Mouse (Mus musculus) heart, embryonic 14.5 days (tissue): ENCODE results near the gene Ndufa5. TPM values are rescaled to one million over a fixed set of nuclear protein-coding genes. Genes with fewer than 3 reads are reported as not detected.
A peak's percentile ranks its signal among the peaks of the same experiment; 100 is the strongest.

ENCODE experiments used
- ATAC-seq: fragments of 200-750 bp; cut with Nextera tagmentation; 2 replicates; pipeline ENCODE4 v1.8.0; 2017; ENCODE audit warnings: low read depth, moderate TSS enrichment; ENCODE audit not compliant: insufficient number of reproducible peaks, insufficient read depth, low FRiP score
- H3K27ac ChIP-seq, 2 experiments: fragments of 200-500 bp in 1 of 2; fragments of 300-500 bp in 1 of 2; sonication (generic) in 1 of 2; replicated peaks in 1 of 2; 2 replicates each; pipeline ENCODE4 v1.5.1; 2012 to 2014; ENCODE audit warnings: low read depth in 2 of 2, low read length in 2 of 2, control low read depth in 1 of 2, mild to moderate bottlenecking in 1 of 2, mixed read lengths in 1 of 2; ENCODE audit not compliant: control insufficient read depth in 1 of 2, insufficient read depth in 1 of 2
- H3K27me3 ChIP-seq: fragments of 300-500 bp; sonication (generic); 2 replicates; pipeline ENCODE4 v1.6.1; 2014; ENCODE audit warnings: mild to moderate bottlenecking, low read length, control low read depth; ENCODE audit not compliant: control insufficient read depth, insufficient read depth
- H3K36me3 ChIP-seq: fragments of 300-500 bp; sonication (generic); 2 replicates; pipeline ENCODE4 v1.6.1; 2014; ENCODE audit warnings: mild to moderate bottlenecking, control low read depth, low read length, mixed read lengths; ENCODE audit not compliant: control insufficient read depth, insufficient read depth
- H3K4me1 ChIP-seq, 2 experiments: fragments of 200-500 bp in 1 of 2; fragments of 300-500 bp in 1 of 2; sonication (generic) in 1 of 2; 2 replicates each; pipeline ENCODE4 v1.6.1; 2012 to 2014; ENCODE audit warnings: low read length in 2 of 2, control low read depth in 1 of 2, mixed read lengths in 1 of 2; ENCODE audit not compliant: control insufficient read depth in 2 of 2, insufficient read depth in 2 of 2
- H3K4me2 ChIP-seq: fragments of 300-500 bp; sonication (generic); 2 replicates; pipeline ENCODE4 v1.6.1; 2014; ENCODE audit warnings: mild to moderate bottlenecking, low read length
- H3K4me3 ChIP-seq, 2 experiments: fragments of 200-500 bp in 1 of 2; fragments of 300-500 bp in 1 of 2; sonication (generic) in 1 of 2; 2 replicates each; pipeline ENCODE4 v1.5.1; 2012 to 2014; ENCODE audit warnings: low read length in 2 of 2, mild to moderate bottlenecking in 2 of 2, control low read depth in 1 of 2, low read depth in 1 of 2, moderate library complexity in 1 of 2; ENCODE audit not compliant: control insufficient read depth in 1 of 2, insufficient read depth in 1 of 2
- H3K9ac ChIP-seq: fragments of 300-500 bp; sonication (generic); 2 replicates; pipeline ENCODE4 v1.6.1; 2014; ENCODE audit warnings: mild to moderate bottlenecking, low read length
- H3K9me3 ChIP-seq: fragments of 300-500 bp; sonication (generic); 2 replicates; pipeline ENCODE4 v1.6.1; 2016; ENCODE audit warnings: low read length, control low read depth; ENCODE audit not compliant: control insufficient read depth
- WGBS: fragments of 180-500 bp; shearing (Covaris S2); extraction: QIAGEN DNeasy Blood & Tissue Kit; methylation state at CpG from one replicate; pipeline ENCODE4 v1.1.7; 2014; 5-methylcytosine and 5-hydroxymethylcytosine counted together
- polyA plus RNA-seq: library from polyadenylated mRNA; unstranded; fragments of >200 nt; fragmentation: Nextera tagmentation; extraction: Ambion mirVana; gene quantifications from 2 replicates; pipeline ENCODE4 v1.2.1, GENCODE M21; 2014

The Ndufa5 gene
- polyA plus RNA-seq, 1 experiment from 2014 or later: 834 TPM

GRCm38 (mm10) chr6:24525705-24526104 is 2.1 kb downstream of the Ndufa5 start:
- WGBS: 64% methylated on average over 3 of the region's 3 CpGs
- Histone ChIP-seq H3K4me1 (peaks cover 4 to 20% of the 10 kb centered on the region in 2 experiments), H3K9ac (no peak overlapping the region), H3K4me2 (peak overlapping the region; percentile 72), H3K27me3 (no peaks in the 10 kb centered on the region), H3K27ac (no peak overlapping the region), H3K4me3 (no peak overlapping the region), H3K36me3 (peaks cover 47% of the 10 kb centered on the region), H3K9me3 (no peaks in the 10 kb centered on the region)
- ATAC-seq: no peak

DNA sequence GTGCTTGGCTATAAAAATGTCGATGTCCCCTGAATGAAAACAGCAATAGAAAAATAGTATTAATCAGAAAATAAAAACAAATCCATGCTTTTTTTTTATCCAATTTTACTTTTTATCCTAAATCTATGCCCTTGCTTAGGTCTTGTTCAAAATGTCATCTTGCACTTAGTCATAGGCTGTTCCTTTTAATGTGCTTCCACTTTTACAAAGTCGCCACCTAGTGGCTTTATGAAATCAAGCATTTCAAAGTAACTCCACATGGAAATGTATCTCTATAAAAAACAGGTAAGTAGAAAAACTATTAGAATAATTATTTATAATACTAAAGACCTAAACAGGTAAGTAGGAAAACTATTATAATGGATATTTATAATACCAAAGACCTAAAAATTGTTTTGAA is 11.6 kb downstream of the Ndufa5 start:
- Histone ChIP-seq H3K9ac (no peak overlapping the region), H3K4me2 (no peak overlapping the region), H3K36me3 (peaks cover 31% of the 10 kb centered on the region), H3K27ac (no peak overlapping the region), H3K4me1 (peaks cover 2 to 5% of the 10 kb centered on the region in 2 experiments; a peak in 3 of 4 replicates), H3K9me3 (no peaks in the 10 kb centered on the region), H3K4me3 (no peak overlapping the region), H3K27me3 (no peaks in the 10 kb centered on the region)
- ATAC-seq: no peak
- WGBS: 43% methylated on average over 2 of the region's 2 CpGs

- Histone ChIP-seq H3K36me3 (peaks cover 19% of the 10 kb centered on the region), H3K4me3 (peak within 1 kb of the TSS in 1 of 2 experiments; percentile 19; a peak in 1 of 4 replicates), H3K9me3 (no peaks in the 10 kb centered on the region), H3K4me1 (peaks cover 2 to 5% of the 10 kb centered on the region in 2 experiments; a peak in 3 of 4 replicates), H3K4me2 (peak within 1 kb of the TSS; percentile 45), H3K27ac (peak within 1 kb of the TSS; percentile 24 to 72; a peak in 3 of 4 replicates), H3K9ac (no peak within 1 kb of the TSS; the same call in 1 of the 2 replicates), H3K27me3 (no peaks in the 10 kb centered on the region)
- 11% methylated on average over 13 of the region's 13 CpGs for WGBS
- peak; percentile 61; the same call in 1 of the 2 replicates for ATAC-seq
Observed at GRCm38 (mm10) chr6:24514552-24515284, 13.1 kb downstream of the Ndufa5 start, which contains the start of gene Iqub. Iqub (minus strand) TSS chr6:24515067.

DNA sequence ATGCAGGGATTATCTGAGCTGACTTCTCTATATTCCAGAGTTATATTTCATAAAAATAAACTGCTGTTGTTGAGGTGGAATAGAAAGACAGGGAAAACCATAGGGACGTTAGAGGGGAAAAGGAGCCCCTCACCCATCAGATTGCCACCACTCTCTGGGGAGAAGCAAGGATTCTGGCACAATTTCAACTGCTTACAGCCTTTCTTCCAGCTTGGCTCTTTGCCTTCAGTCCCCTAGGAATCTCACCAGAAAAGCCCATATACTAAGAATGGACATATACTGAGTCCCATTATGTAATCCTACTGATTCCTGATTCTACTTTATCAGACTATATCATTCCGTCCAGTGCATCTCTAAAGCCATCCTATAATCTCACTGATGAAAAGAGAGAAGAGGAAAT is 23.7 kb downstream of the Ndufa5 start:
- Histone ChIP-seq H3K9me3 (no peaks in the 10 kb centered on the region), H3K36me3 (no peaks in the 10 kb centered on the region), H3K27ac (no peak overlapping the region), H3K4me2 (no peak overlapping the region), H3K4me1 (no peaks in the 10 kb centered on the region), H3K9ac (no peak overlapping the region), H3K27me3 (no peaks in the 10 kb centered on the region), H3K4me3 (no peak overlapping the region)
- WGBS: 53% methylated on average over 2 of the region's 2 CpGs
- no peak for ATAC-seq

DNA sequence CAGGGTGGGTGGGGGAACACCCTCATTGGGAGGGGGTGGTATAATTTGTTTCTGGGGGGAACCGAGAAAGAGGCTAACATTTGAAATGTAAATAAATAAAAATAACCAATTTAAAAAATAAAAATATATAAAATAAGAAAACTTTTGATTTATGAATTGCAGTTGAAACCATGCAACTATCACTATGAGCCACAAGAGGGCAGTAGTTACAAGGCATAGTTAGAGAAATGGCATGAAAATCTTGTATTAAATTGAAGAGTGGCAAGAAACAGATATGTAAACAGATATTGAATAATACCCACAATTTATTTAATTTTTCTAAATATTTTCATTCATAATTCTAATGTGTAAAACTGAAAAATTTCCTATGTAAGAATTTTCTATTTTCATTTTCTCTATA is 37.5 kb downstream of the Ndufa5 start:
- H3K27ac ChIP-seq: no peak overlapping the region
- ATAC-seq: no peak
- 6% methylated on average over 1 of the region's 1 CpGs for WGBS

GRCm38 (mm10) chr6:24486530-24486929 is 41.3 kb downstream of the Ndufa5 start:
- no peak overlapping the region for H3K4me3 ChIP-seq
- H3K4me2 ChIP-seq: no peak overlapping the region
- no peaks in the 10 kb centered on the region for H3K9me3 ChIP-seq
- H3K36me3 ChIP-seq: no peaks in the 10 kb centered on the region
- no peak overlapping the region for H3K27ac ChIP-seq
- no peak for ATAC-seq
- H3K27me3 ChIP-seq: no peaks in the 10 kb centered on the region
- WGBS: 59% methylated on average over 5 of the region's 5 CpGs
- no peaks in the 10 kb centered on the region for H3K4me1 ChIP-seq
- H3K9ac ChIP-seq: no peak overlapping the region

More for the DNA sequence above, 37.5 kb downstream of the Ndufa5 start:
- H3K36me3 ChIP-seq: no peaks in the 10 kb centered on the region
- no peak overlapping the region for H3K4me3 ChIP-seq
- no peak overlapping the region for H3K9ac ChIP-seq
- H3K27me3 ChIP-seq: no peaks in the 10 kb centered on the region
- H3K9me3 ChIP-seq: no peaks in the 10 kb centered on the region
- no peaks in the 10 kb centered on the region for H3K4me1 ChIP-seq
- H3K4me2 ChIP-seq: no peak overlapping the region

DNA sequence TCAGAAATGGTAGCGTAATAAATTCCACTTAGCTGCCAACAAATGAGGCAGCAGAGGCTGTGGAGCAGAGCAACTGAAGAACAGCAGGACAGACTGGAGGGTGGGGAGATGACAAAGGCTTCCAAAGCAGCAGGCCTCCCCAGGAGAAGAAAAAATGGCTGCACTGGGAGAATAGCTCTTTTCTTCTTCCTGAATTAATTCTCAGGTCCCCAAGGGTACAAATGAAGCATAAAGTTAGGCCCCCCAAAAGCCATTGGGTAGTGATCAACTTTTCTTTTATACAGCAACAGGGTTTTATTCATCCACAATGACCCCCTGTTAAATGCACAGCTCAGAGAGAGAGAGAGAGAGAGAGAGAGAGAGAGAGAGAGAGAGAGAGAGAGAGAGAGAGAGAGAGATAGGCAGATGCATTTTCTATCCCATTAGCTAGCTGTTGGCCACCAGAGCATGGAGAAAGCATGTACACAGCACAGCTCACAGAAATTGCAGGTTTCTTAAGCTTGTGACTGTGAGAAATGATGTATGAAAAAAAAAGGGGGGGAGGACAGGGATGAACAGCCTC is 57.2 kb downstream of the Ndufa5 start:
- Histone ChIP-seq H3K27me3 (no peaks in the 10 kb centered on the region), H3K4me3 (no peak overlapping the region), H3K9me3 (no peaks in the 10 kb centered on the region), H3K27ac (no peak overlapping the region), H3K4me2 (no peak overlapping the region), H3K4me1 (no peaks in the 10 kb centered on the region), H3K9ac (no peak overlapping the region), H3K36me3 (no peaks in the 10 kb centered on the region)
- no peak for ATAC-seq
- WGBS: 94% methylated on average over 1 of the region's 1 CpGs
